In genomic region chr7:4503100-4503499, GRCm38 (mm10) we compare ENCODE assay signal across 1 mouse cellular context.
TF ChIP-seq lines count a peak whose summit lies in the region.

No protein-coding gene starts in this region.

TF ChIP-seq in MEL, 35 proteins besides CTCF, POLR2A, EP300 and RAD21:
- TF ChIP-seq E2F4 (IDR thresholded peaks at IDR 0.05; ENCODE audit: borderline replicate concordance, low read depth, low read length) (no peak), ETS1 (IDR thresholded peaks at IDR 0.05; ENCODE audit: low read depth, low read length) (no peak), TBP (IDR thresholded peaks at IDR 0.05; ENCODE audit: low read depth, low read length) (no peak), MAZ (IDR thresholded peaks at IDR 0.05; ENCODE audit: low read depth, low read length) (no peak), USF2 (IDR thresholded peaks at IDR 0.05; ENCODE audit: borderline replicate concordance in 1 of 2, insufficient read depth in 1 of 2, low read depth in 1 of 2, low read length in 2 of 2) (no peak), SMC3 (IDR thresholded peaks at IDR 0.05; ENCODE audit: low read depth, low read length) (no peak), HCFC1 (IDR thresholded peaks at IDR 0.05; ENCODE audit: low read depth, low read length) (no peak), NRF1 (IDR thresholded peaks at IDR 0.05; ENCODE audit: insufficient read depth, low read depth, low read length, poor library complexity, severe bottlenecking) (no peak)
